In the genomic region with DNA sequence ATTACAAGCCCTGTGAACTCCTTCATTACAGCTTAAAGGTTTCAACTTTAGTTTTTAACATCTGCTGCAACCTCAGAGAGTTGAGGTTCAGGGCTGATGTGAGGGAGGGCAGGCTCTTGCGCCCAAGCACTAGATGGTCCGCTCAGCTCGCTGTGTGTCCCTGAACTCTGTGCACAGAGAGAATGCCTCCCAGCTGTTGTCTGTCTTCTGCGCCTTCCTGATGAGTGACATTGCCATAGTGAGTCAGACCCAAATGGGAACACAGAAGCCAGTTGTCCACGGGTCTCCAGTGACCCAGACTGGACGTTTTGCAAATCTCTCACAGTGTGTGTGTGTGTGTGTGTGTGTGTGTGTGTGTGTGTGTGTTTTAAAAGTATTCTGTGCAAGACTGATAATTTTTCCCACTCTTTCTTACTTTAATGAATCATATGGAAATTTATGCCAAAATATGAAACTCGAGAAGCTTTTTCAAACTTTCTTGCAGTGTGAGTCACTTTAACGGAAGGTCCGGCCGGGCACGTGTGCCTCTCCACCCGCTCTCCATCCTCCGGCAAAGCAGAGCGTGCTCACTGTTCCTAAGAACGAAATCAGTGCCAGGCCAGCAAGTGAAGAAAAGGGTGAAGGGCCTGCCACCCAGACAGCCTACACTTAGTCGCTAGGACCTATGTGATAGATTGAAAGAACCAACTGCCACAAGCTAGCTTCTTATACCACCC, we compare ENCODE assay signal across 8 mouse cellular contexts.
DNase-seq lines count a peak whose midpoint lies in the region; ATAC-seq lines count a peak whose summit lies in the region.

No protein-coding gene starts in this region.

- no peaks in the 10 kb centered on the region for H3K27me3 ChIP-seq in embryonic facial prominence, embryonic 15.5 days
- H3K27me3 ChIP-seq in hindbrain, embryonic 16.5 days (replicated peaks; ENCODE audit: control insufficient read depth, insufficient read depth, low read length), result peaks cover 3% of the 10 kb centered on the region; the same call in 1 of the 2 replicates
- H3K27me3 ChIP-seq in midbrain, embryonic 16.5 days (ENCODE audit: control insufficient read depth, insufficient read depth, low read depth, low read length), result no peaks in the 10 kb centered on the region

- H3K4me1 ChIP-seq in embryonic facial prominence, embryonic 15.5 days, result peaks cover 51% of the 10 kb centered on the region
- H3K4me1 ChIP-seq in hindbrain, embryonic 16.5 days (ENCODE audit: control insufficient read depth, insufficient read depth, low read depth, low read length), result peaks cover 14% of the 10 kb centered on the region
- H3K4me1 ChIP-seq in midbrain, embryonic 16.5 days (ENCODE audit: control insufficient read depth, insufficient read depth, low read length), result peaks cover 19% of the 10 kb centered on the region

- no peak overlapping the region for H3K9ac ChIP-seq in embryonic facial prominence, embryonic 15.5 days
- no peak overlapping the region for H3K9ac ChIP-seq in hindbrain, embryonic 16.5 days (ENCODE audit: low read depth, low read length)
- no peak overlapping the region for H3K9ac ChIP-seq in midbrain, embryonic 16.5 days (ENCODE audit: low read depth, low read length)

- DNase-seq in kidney, postnatal 4 days, result peak; percentile 39 to 51
- DNase-seq in kidney, adult 9 months, result no peak
- no peak for DNase-seq in layer of hippocampus, adult 8-10 months (ENCODE audit: low spot score in 2 of 2)
- DNase-seq in spleen, postnatal 36 days (ENCODE audit: low spot score in 2 of 2), result no peak
- DNase-seq in thymus, postnatal 25 days, result no peak

- ATAC-seq in embryonic facial prominence, embryonic 15.5 days (ENCODE audit: insufficient number of reproducible peaks, low FRiP score, low TSS enrichment, low read depth), result peak; percentile 48; the same call in 1 of the 2 replicates
- ATAC-seq in hindbrain, embryonic 16.5 days, result peak; percentile 9; the same call in 1 of the 2 replicates
- ATAC-seq in midbrain, embryonic 16.5 days, result 0 out of 2 replicates have a peak, but pooled peaks have one; percentile 19

- 50% methylated on average over 16 of the region's 16 CpGs for WGBS in embryonic facial prominence, embryonic 15.5 days
- 74% methylated on average over 16 of the region's 16 CpGs for WGBS in hindbrain, embryonic 16.5 days
- WGBS in midbrain, embryonic 16.5 days, result 82% methylated on average over 16 of the region's 16 CpGs

- no peaks in the 10 kb centered on the region for H3K9me3 ChIP-seq in embryonic facial prominence, embryonic 15.5 days (replicated peaks)
- no peaks in the 10 kb centered on the region for H3K9me3 ChIP-seq in hindbrain, embryonic 16.5 days (ENCODE audit: control insufficient read depth, low read length)
- H3K9me3 ChIP-seq in midbrain, embryonic 16.5 days (replicated peaks; ENCODE audit: control insufficient read depth, low read length, poor library complexity, severe bottlenecking), result no peaks in the 10 kb centered on the region

- H3K27ac ChIP-seq in embryonic facial prominence, embryonic 15.5 days (replicated peaks), result peak overlapping the region; percentile 55; the same call in 1 of the 2 replicates
- no peak overlapping the region for H3K27ac ChIP-seq in hindbrain, embryonic 16.5 days (ENCODE audit: low read depth, low read length)
- no peak overlapping the region for H3K27ac ChIP-seq in midbrain, embryonic 16.5 days (ENCODE audit: low read length)

- no peaks in the 10 kb centered on the region for H3K36me3 ChIP-seq in embryonic facial prominence, embryonic 15.5 days
- H3K36me3 ChIP-seq in hindbrain, embryonic 16.5 days (ENCODE audit: control insufficient read depth, insufficient read depth, low read length), result no peaks in the 10 kb centered on the region
- H3K36me3 ChIP-seq in midbrain, embryonic 16.5 days (ENCODE audit: control insufficient read depth, insufficient read depth, low read length), result no peaks in the 10 kb centered on the region

- no peak overlapping the region for H3K4me3 ChIP-seq in embryonic facial prominence, embryonic 15.5 days (replicated peaks)
- H3K4me3 ChIP-seq in hindbrain, embryonic 16.5 days (ENCODE audit: low read length), result no peak overlapping the region
- H3K4me3 ChIP-seq in midbrain, embryonic 16.5 days (ENCODE audit: low read depth, low read length), result no peak overlapping the region

- H3K4me2 ChIP-seq in embryonic facial prominence, embryonic 15.5 days (replicated peaks), result peak overlapping the region; percentile 33
- H3K4me2 ChIP-seq in hindbrain, embryonic 16.5 days (ENCODE audit: low read length), result peak overlapping the region; percentile 44
- no peak overlapping the region for H3K4me2 ChIP-seq in midbrain, embryonic 16.5 days (ENCODE audit: low read length)

Comparison
In these comparisons a context has a peak if more than half of its experiments do, and no peak if none do; other contexts are left out.
1. DNase-seq: peak in kidney, postnatal 4 days (2 of 2); none in kidney, adult 9 months (single experiment), layer of hippocampus, adult 8-10 months (0 of 2), spleen, postnatal 36 days (0 of 2) and thymus, postnatal 25 days (single experiment).
2. Peak in every context shown above with its lines, with median percentiles within 50 percentile points of each other: ATAC-seq.